21 mouse cellular contexts compared by ENCODE assay signal in genomic region chr8:80051494-80051893, GRCm38 (mm10). TPM values are rescaled to one million over a fixed set of nuclear protein-coding genes. Genes with fewer than 3 reads are reported as not detected.
DNase-seq lines count a peak whose midpoint lies in the region; ATAC-seq and TF ChIP-seq lines count a peak whose summit lies in the region.
"Had no signal": no experiment of that assay in that cellular context is flagged by ENCODE, and none has a peak within 500 bp of the region (broad histone marks: within the 10 kb centered on the region; RNA-seq: fewer than 3 reads in every experiment).

No protein-coding gene starts in this region.

- H3K9ac ChIP-seq in CH12.LX (ENCODE audit: insufficient read depth, low read depth), result no peak overlapping the region
- H3K9ac ChIP-seq: embryonic facial prominence, embryonic 13.5 days; forebrain, embryonic 13.5 days; forebrain, postnatal 0 days; heart, embryonic 13.5 days; hindbrain, embryonic 15.5 days had no signal

- no peak overlapping the region for H3K4me3 ChIP-seq in CH12.LX (replicated peaks in 1 of 3; ENCODE audit: low read depth in 2 of 3, low read length in 2 of 3, poor library complexity in 1 of 3)
- H3K4me3 ChIP-seq: embryonic facial prominence, embryonic 13.5 days; forebrain, embryonic 13.5 days; heart, embryonic 13.5 days; hindbrain, embryonic 15.5 days had no signal

- no peaks in the 10 kb centered on the region for H3K79me2 ChIP-seq in CH12.LX (replicated peaks; ENCODE audit: control insufficient read depth, extremely low read depth, insufficient read depth, poor library complexity, severe bottlenecking)

- dilution Hi-C loops in CH12.LX (cut with MboI; ENCODE audit: extremely low pct_ligation_motif_present, extremely low pct_unique_long_range_greater_than_20kb, low sequenced_read_pairs), result no loop called here

- ATAC-seq in common myeloid progenitor, adult 5-6 weeks (replicated peaks; ENCODE audit: low read depth, poor library complexity, severe bottlenecking), result peak; percentile 16
- ATAC-seq: CD4-positive, CD25-positive, alpha-beta regulatory T cell, adult 4 months; forebrain, embryonic 13.5 days; forebrain, postnatal 0 days; intestine, embryonic 16.5 days had no signal

- peaks cover 3% of the 10 kb centered on the region for H3K27me3 ChIP-seq in CH12.LX (replicated peaks)

- TF ChIP-seq POLR2A in CH12.LX (IDR thresholded peaks at IDR 0.05; ENCODE audit: low read depth, low read length), result no peak
- no peak for TF ChIP-seq POLR2A in brain, embryonic 14.5 days (IDR thresholded peaks at IDR 0.05; ENCODE audit: borderline replicate concordance, extremely low read depth, insufficient read depth, insufficient read length, poor library complexity, severe bottlenecking)

- H3K9me3 ChIP-seq in CH12.LX (replicated peaks; ENCODE audit: low read length), result no peaks in the 10 kb centered on the region
- H3K9me3 ChIP-seq: embryonic facial prominence, embryonic 13.5 days; forebrain, embryonic 13.5 days; heart, embryonic 13.5 days; hindbrain, embryonic 15.5 days had no signal

- TF ChIP-seq CTCF in CH12.LX (conservative IDR thresholded peaks at IDR 0.05 in 1 of 2, IDR thresholded peaks at IDR 0.05 in 1 of 2; ENCODE audit: low read depth in 2 of 2, low read length in 2 of 2), result no peak
- no peak for TF ChIP-seq CTCF in brain, embryonic 14.5 days (IDR thresholded peaks at IDR 0.05; ENCODE audit: borderline replicate concordance, extremely low read depth, insufficient read depth, insufficient read length)

- no peaks in the 10 kb centered on the region for H3K36me3 ChIP-seq in CH12.LX (replicated peaks in 1 of 2; ENCODE audit: control insufficient read depth in 1 of 2, insufficient read depth in 1 of 2, low read length in 1 of 2)
- H3K36me3 ChIP-seq: embryonic facial prominence, embryonic 13.5 days; heart, embryonic 13.5 days; hindbrain, embryonic 15.5 days had no signal

- no peak for TF ChIP-seq RAD21 in CH12.LX (IDR thresholded peaks at IDR 0.05; ENCODE audit: low read depth, low read length)

- peak; percentile 60 for TF ChIP-seq EP300 in CH12.LX (IDR thresholded peaks at IDR 0.05; ENCODE audit: low read length)

- H3K27ac ChIP-seq in CH12.LX (ENCODE audit: insufficient read depth, low read depth), result no peak overlapping the region
- H3K27ac ChIP-seq: embryonic facial prominence, embryonic 13.5 days; forebrain, embryonic 13.5 days; heart, embryonic 13.5 days; hindbrain, embryonic 15.5 days had no signal

- DNase-seq in CH12.LX (ENCODE audit: extremely low read depth), result peak; percentile 81
- peak; percentile 17 for DNase-seq in brain, embryonic 14.5 days (ENCODE audit: low read depth)
- DNase-seq in lung, postnatal 25 days (ENCODE audit: low spot score), result no peak
- no peak for DNase-seq in MN1 (ENCODE audit: low spot score)
- no peak for DNase-seq in retina, postnatal 1 day
- DNase-seq: adrenal gland, adult 2 months; adrenal gland, postnatal 25 days; cerebellum, adult 2 months; cerebellum, postnatal 25 days; forebrain, postnatal 0 days; gastrocnemius, postnatal 36 days; heart, adult 11 months; heart, postnatal 36 days had no signal

- in situ Hi-C loops in CH12.LX (cut with MboI; ENCODE audit: low pct_ligation_motif_present, low pct_unique_long_range_greater_than_20kb, low sequenced_read_pairs), result loop anchor here (25.0 kb wide), 1 partner anchor 314 kb away; no protein-coding TSS in a partner anchor

- H3K4me1 ChIP-seq in CH12.LX (ENCODE audit: control insufficient read depth in 1 of 2, insufficient read depth in 2 of 2), result peaks cover 0 to 13% of the 10 kb centered on the region in 2 experiments; a peak in 2 of 4 replicates

- H3K4me2 ChIP-seq in CH12.LX (ENCODE audit: insufficient read depth, low read depth, poor library complexity, severe bottlenecking), result peak overlapping the region; percentile 56; the same call in 1 of the 2 replicates
- H3K4me2 ChIP-seq: embryonic facial prominence, embryonic 13.5 days; forebrain, embryonic 13.5 days; heart, embryonic 13.5 days; hindbrain, embryonic 15.5 days had no signal

TF ChIP-seq in CH12.LX, 34 proteins besides CTCF, POLR2A, EP300 and RAD21:
- TF ChIP-seq TCF12 (IDR thresholded peaks at IDR 0.05; ENCODE audit: low read depth, low read length) (no peak), IRF4 (IDR thresholded peaks at IDR 0.05; ENCODE audit: low read depth, low read length) (0 out of 2 replicates have a peak, but pooled peaks have one; percentile 38), SMC3 (IDR thresholded peaks at IDR 0.05; ENCODE audit: low read depth, low read length) (no peak), USF2 (conservative IDR thresholded peaks at IDR 0.05; ENCODE audit: low read depth, low read length) (0 out of 2 replicates have a peak, but pooled peaks have one; percentile 25), CHD2 (IDR thresholded peaks at IDR 0.05; ENCODE audit: low read length) (no peak), NRF1 (IDR thresholded peaks at IDR 0.05; ENCODE audit: low read depth, low read length) (no peak), ZKSCAN1 (IDR thresholded peaks at IDR 0.05; ENCODE audit: borderline replicate concordance, low read depth, low read length) (no peak), MAX (IDR thresholded peaks at IDR 0.05; ENCODE audit: low read length) (no peak; the same call in 1 of the 2 replicates), UBTF (IDR thresholded peaks at IDR 0.05; ENCODE audit: low read depth, low read length) (no peak), USF1 (IDR thresholded peaks at IDR 0.05; ENCODE audit: low read depth, low read length) (no peak), RCOR1 (conservative IDR thresholded peaks at IDR 0.05; ENCODE audit: low read depth, low read length) (no peak), NELFE (IDR thresholded peaks at IDR 0.05; ENCODE audit: low read depth, low read length) (no peak), ZMIZ1 (IDR thresholded peaks at IDR 0.05; ENCODE audit: low read depth, low read length) (no peak), SIN3A (IDR thresholded peaks at IDR 0.05; ENCODE audit: low read length) (no peak), CHD1 (IDR thresholded peaks at IDR 0.05; ENCODE audit: low read depth, low read length) (no peak), MXI1 (IDR thresholded peaks at IDR 0.05; ENCODE audit: low read depth, low read length) (no peak), KAT2A (IDR thresholded peaks at IDR 0.05; ENCODE audit: insufficient replicate concordance, low read length) (no peak), MEF2A (IDR thresholded peaks at IDR 0.05; ENCODE audit: borderline replicate concordance, low read depth, low read length) (no peak), POLR2AphosphoS2 (IDR thresholded peaks at IDR 0.05; ENCODE audit: low read depth, low read length) (no peak), ZC3H11A (IDR thresholded peaks at IDR 0.05; ENCODE audit: low read depth, low read length) (no peak), TBP (conservative IDR thresholded peaks at IDR 0.05; ENCODE audit: low read depth, low read length) (no peak), BHLHE40 (IDR thresholded peaks at IDR 0.05; ENCODE audit: low read depth, low read length) (peak; percentile 94), MAFK (IDR thresholded peaks at IDR 0.05; ENCODE audit: insufficient replicate concordance, low read length) (0 out of 2 replicates have a peak, but pooled peaks have one; percentile 55), MYC (IDR thresholded peaks at IDR 0.05; ENCODE audit: low read depth, low read length) (no peak), GABPA (IDR thresholded peaks at IDR 0.05; ENCODE audit: insufficient replicate concordance, low read depth, low read length) (no peak), HCFC1 (IDR thresholded peaks at IDR 0.05; ENCODE audit: low read depth, low read length) (no peak), PAX5 (IDR thresholded peaks at IDR 0.05; ENCODE audit: low read length) (no peak), ELF1 (IDR thresholded peaks at IDR 0.05; ENCODE audit: low read depth, low read length) (no peak), JUN (IDR thresholded peaks at IDR 0.05; ENCODE audit: insufficient read depth, low read depth, low read length) (no peak), MAZ (IDR thresholded peaks at IDR 0.05; ENCODE audit: low read depth, low read length) (0 out of 2 replicates have a peak, but pooled peaks have one; percentile 73), JUND (conservative IDR thresholded peaks at IDR 0.05; ENCODE audit: low read depth, low read length) (no peak), ETS1 (conservative IDR thresholded peaks at IDR 0.05; ENCODE audit: low read depth, low read length) (peak; percentile 47; the same call in 1 of the 2 replicates), ZNF384 (IDR thresholded peaks at IDR 0.05; ENCODE audit: low read depth, low read length) (no peak), E2F4 (IDR thresholded peaks at IDR 0.05; ENCODE audit: insufficient replicate concordance, low read depth, low read length) (no peak)

RNA-seq across cellular contexts. Expression of gene Hhip, which starts 6.3 kb away (rescaled TPM):
- total RNA-seq in CH12.LX (2012; rRNA removed) (not detected in 2 replicates), CH12.LX (2014; rRNA removed) (not detected in 2 replicates)
- polyA plus RNA-seq in CH12.LX (2012; ENCODE audit: insufficient read length, low read depth), result not detected in 2 replicates
- 1.0 and 1.4 TPM in 2 replicates for polyA plus RNA-seq in brain, embryonic 14.5 days (2012; rRNA removed)
- total RNA-seq in common myeloid progenitor, adult 5-6 weeks (2017), result not detected in 2 replicates
- total RNA-seq: MEL had no signal
- polyA plus RNA-seq: CD4-positive, CD25-positive, alpha-beta regulatory T cell, adult 4 months had no signal

Comparison
In these comparisons a context has a peak if more than half of its experiments do, and no peak if none do; other contexts are left out.
1. DNase-seq: peak in CH12.LX (single experiment) and brain, embryonic 14.5 days (single experiment); none in lung, postnatal 25 days (single experiment), MN1 (single experiment) and retina, postnatal 1 day (single experiment).